Mouse (Mus musculus): Measurements from ENCODE around the gene Hist1h4m. TPM values are rescaled to one million over a fixed set of nuclear protein-coding genes. Genes with fewer than 3 reads are reported as not detected.
A peak's percentile ranks its signal among the peaks of the same experiment; 100 is the strongest.

Hist1h4m gene
- polyA plus RNA-seq, 1 experiment from 2014 or later = not detected

GRCm38 (mm10) chr13:21855146-21855545, 43.6 kb downstream of the Hist1h4m start:
- H3K27me3 ChIP-seq (replicated peaks) = no peaks in the 10 kb centered on the region
- peak overlapping the region; percentile 57 for H3K4me3 ChIP-seq
- H3K36me3 ChIP-seq = no peaks in the 10 kb centered on the region
- no peaks in the 10 kb centered on the region for H3K9me3 ChIP-seq
- H3K27ac ChIP-seq (replicated peaks) = no peak overlapping the region
- WGBS = 3% methylated on average over 11 of the region's 11 CpGs
- H3K9ac ChIP-seq = peak overlapping the region; percentile 75
- H3K4me1 ChIP-seq = peaks cover 24% of the 10 kb centered on the region
- H3K4me2 ChIP-seq = peak overlapping the region; percentile 69
- ATAC-seq (ENCODE audit: extremely low read depth, insufficient number of reproducible peaks, low FRiP score, low TSS enrichment) = no peak

DNA sequence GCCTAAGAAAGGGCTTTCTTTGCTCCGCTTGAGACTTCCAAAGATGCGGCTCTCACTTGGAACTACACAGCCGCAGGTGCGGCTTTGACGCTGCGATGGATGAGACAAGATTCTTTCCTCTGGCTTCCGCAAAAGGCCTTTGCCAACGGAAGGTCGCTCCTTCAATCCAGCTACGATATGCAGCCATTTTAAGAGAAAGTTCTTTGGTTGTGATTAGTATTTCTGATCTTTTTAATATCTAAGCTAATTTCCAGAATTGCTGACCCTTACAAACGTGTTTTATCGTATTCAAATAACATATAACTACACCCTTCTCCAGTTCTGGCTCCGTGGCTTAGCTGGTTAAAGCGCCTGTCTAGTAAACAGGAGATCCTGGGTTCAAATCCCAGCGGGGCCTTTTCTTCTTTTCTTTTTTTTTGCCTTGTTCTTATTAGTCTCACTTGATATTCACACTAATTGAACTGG, 44.2 kb downstream of the Hist1h4m start:
- Histone ChIP-seq H3K4me3 (peak overlapping the region; percentile 57), H3K4me1 (peaks cover 21% of the 10 kb centered on the region), H3K4me2 (peak overlapping the region; percentile 69), H3K27ac (replicated peaks) (no peak overlapping the region), H3K27me3 (replicated peaks) (no peaks in the 10 kb centered on the region), H3K36me3 (no peaks in the 10 kb centered on the region), H3K9ac (peak overlapping the region; percentile 75), H3K9me3 (no peaks in the 10 kb centered on the region)
- WGBS = 1% methylated on average over 15 of the region's 15 CpGs
- ATAC-seq (ENCODE audit: extremely low read depth, insufficient number of reproducible peaks, low FRiP score, low TSS enrichment) = no peak

GRCm38 (mm10) chr13:21861608-21862007, 50.1 kb downstream of the Hist1h4m start:
- Histone ChIP-seq H3K9ac (no peak overlapping the region), H3K4me2 (no peak overlapping the region), H3K27ac (replicated peaks) (no peak overlapping the region), H3K36me3 (no peaks in the 10 kb centered on the region), H3K27me3 (replicated peaks) (no peaks in the 10 kb centered on the region), H3K9me3 (no peaks in the 10 kb centered on the region; the same call in 1 of the 2 replicates), H3K4me3 (no peak overlapping the region), H3K4me1 (no peaks in the 10 kb centered on the region)
- ATAC-seq (ENCODE audit: extremely low read depth, insufficient number of reproducible peaks, low FRiP score, low TSS enrichment) = no peak
- 10% methylated on average over 5 of the region's 5 CpGs for WGBS

Small RNA genes within 50 kb of the gene (microRNA-seq; reads per million reads assigned to microRNA genes)
- gene Gm19658 (not detected), gene Gm44346 (not detected), gene Gm44466 (not detected)

Other genes with a start within 250 kb of the Hist1h4m start
- gene Olfr1364, start 230.0 kb upstream of the Hist1h4m start, polyA plus RNA-seq (2015; fragmentation: Nextera tagmentation; extraction: Ambion mirVana) = not detected in 2 replicates
- gene Olfr1362, start 197.7 kb upstream of the Hist1h4m start, polyA plus RNA-seq (2015; fragmentation: Nextera tagmentation; extraction: Ambion mirVana) = not detected in 2 replicates
- gene Olfr11, start 169.2 kb upstream of the Hist1h4m start, polyA plus RNA-seq (2015; fragmentation: Nextera tagmentation; extraction: Ambion mirVana) = not detected in 2 replicates
- gene Olfr1361, start 148.4 kb upstream of the Hist1h4m start, polyA plus RNA-seq (2015; fragmentation: Nextera tagmentation; extraction: Ambion mirVana) = not detected in 2 replicates
- gene Olfr1360, start 134.3 kb upstream of the Hist1h4m start, polyA plus RNA-seq (2015; fragmentation: Nextera tagmentation; extraction: Ambion mirVana) = not detected in 2 replicates
- gene Olfr1359, start 113.6 kb upstream of the Hist1h4m start, polyA plus RNA-seq (2015; fragmentation: Nextera tagmentation; extraction: Ambion mirVana) = not detected in 2 replicates
- gene Hist1h2bl, start 95.6 kb upstream of the Hist1h4m start, polyA plus RNA-seq (2015; fragmentation: Nextera tagmentation; extraction: Ambion mirVana) = 1.9 TPM in 1 of 2 replicates, not detected in the other
- 9.8 and 10.5 TPM in 2 replicates for gene Hist1h2ai, start 95.3 kb upstream of the Hist1h4m start, polyA plus RNA-seq (2015; fragmentation: Nextera tagmentation; extraction: Ambion mirVana)
- 0.62 and 2.3 TPM in 2 replicates for gene Hist1h3h, start 94.1 kb upstream of the Hist1h4m start, polyA plus RNA-seq (2015; fragmentation: Nextera tagmentation; extraction: Ambion mirVana)
- gene Hist1h2bm, start 89.7 kb upstream of the Hist1h4m start, polyA plus RNA-seq (2015; fragmentation: Nextera tagmentation; extraction: Ambion mirVana) = 1.5 TPM in 2 replicates
- gene Hist1h4j, start 76.7 kb upstream of the Hist1h4m start, polyA plus RNA-seq (2015; fragmentation: Nextera tagmentation; extraction: Ambion mirVana) = 0.45 and 0.96 TPM in 2 replicates
- 1.3 TPM in 1 of 2 replicates, not detected in the other for gene Hist1h4k, start 61.2 kb upstream of the Hist1h4m start, polyA plus RNA-seq (2015; fragmentation: Nextera tagmentation; extraction: Ambion mirVana)
- gene Hist1h2ak, start 57.9 kb upstream of the Hist1h4m start, polyA plus RNA-seq (2015; fragmentation: Nextera tagmentation; extraction: Ambion mirVana) = 9.5 and 15.8 TPM in 2 replicates
- gene Hist1h2bn, start 57.6 kb upstream of the Hist1h4m start, polyA plus RNA-seq (2015; fragmentation: Nextera tagmentation; extraction: Ambion mirVana) = 1.4 and 3.5 TPM in 2 replicates
- gene Hist1h1b, start 31.1 kb upstream of the Hist1h4m start, polyA plus RNA-seq (2015; fragmentation: Nextera tagmentation; extraction: Ambion mirVana) = 13.1 and 13.2 TPM in 2 replicates
- gene Hist1h3i, start 28.4 kb upstream of the Hist1h4m start, polyA plus RNA-seq (2015; fragmentation: Nextera tagmentation; extraction: Ambion mirVana) = 63.6 and 66.6 TPM in 2 replicates
- gene Hist1h2an, start 24.5 kb upstream of the Hist1h4m start, polyA plus RNA-seq (2015; fragmentation: Nextera tagmentation; extraction: Ambion mirVana) = 1.2 and 6.6 TPM in 2 replicates
- gene Hist1h2bp, start 24.3 kb upstream of the Hist1h4m start, polyA plus RNA-seq (2015; fragmentation: Nextera tagmentation; extraction: Ambion mirVana) = 0.37 and 0.49 TPM in 2 replicates
- gene Hist1h2bq, start 1.5 kb upstream of the Hist1h4m start, polyA plus RNA-seq (2015; fragmentation: Nextera tagmentation; extraction: Ambion mirVana) = 8.4 and 10.2 TPM in 2 replicates
- gene Hist1h2ao, start 1.3 kb upstream of the Hist1h4m start, polyA plus RNA-seq (2015; fragmentation: Nextera tagmentation; extraction: Ambion mirVana) = not detected in 2 replicates
- gene Hist1h4n, start 20.4 kb downstream of the Hist1h4m start, polyA plus RNA-seq (2015; fragmentation: Nextera tagmentation; extraction: Ambion mirVana) = 11.2 and 15.6 TPM in 2 replicates
- gene Hist1h2ap, start 21.8 kb downstream of the Hist1h4m start, polyA plus RNA-seq (2015; fragmentation: Nextera tagmentation; extraction: Ambion mirVana) = 1,655 and 1,669 TPM in 2 replicates
- gene Hist1h2br, start 22.0 kb downstream of the Hist1h4m start, polyA plus RNA-seq (2015; fragmentation: Nextera tagmentation; extraction: Ambion mirVana) = 9.2 and 10.8 TPM in 2 replicates
- gene Zfp184, start 133.3 kb downstream of the Hist1h4m start, polyA plus RNA-seq (2015; fragmentation: Nextera tagmentation; extraction: Ambion mirVana) = 5.2 and 6.3 TPM in 2 replicates
- 0.05 and 0.07 TPM in 2 replicates for gene Pom121l2, start 169.4 kb downstream of the Hist1h4m start, polyA plus RNA-seq (2015; fragmentation: Nextera tagmentation; extraction: Ambion mirVana)
- 0.59 and 3.3 TPM in 2 replicates for gene Prss16, start 198.0 kb downstream of the Hist1h4m start, polyA plus RNA-seq (2015; fragmentation: Nextera tagmentation; extraction: Ambion mirVana)
- 4.1 and 11.0 TPM in 2 replicates for gene Hist1h2ah, start 223.8 kb downstream of the Hist1h4m start, polyA plus RNA-seq (2015; fragmentation: Nextera tagmentation; extraction: Ambion mirVana)
- gene Hist1h2bk, start 224.1 kb downstream of the Hist1h4m start, polyA plus RNA-seq (2015; fragmentation: Nextera tagmentation; extraction: Ambion mirVana) = 3.1 and 3.4 TPM in 2 replicates
- 10.8 and 11.3 TPM in 2 replicates for gene Hist1h4i, start 229.6 kb downstream of the Hist1h4m start, polyA plus RNA-seq (2015; fragmentation: Nextera tagmentation; extraction: Ambion mirVana)
- gene Hist1h2ag, start 231.2 kb downstream of the Hist1h4m start, polyA plus RNA-seq (2015; fragmentation: Nextera tagmentation; extraction: Ambion mirVana) = 15.8 and 19.9 TPM in 2 replicates
- gene Hist1h2bj, start 231.5 kb downstream of the Hist1h4m start, polyA plus RNA-seq (2015; fragmentation: Nextera tagmentation; extraction: Ambion mirVana) = 3.9 and 5.9 TPM in 2 replicates

All from heart, embryonic 13.5 days (tissue).